Mouse (Mus musculus) heart, embryonic 16.5 days (tissue): ENCODE results near the gene Arhgef17. TPM values are rescaled to one million over a fixed set of nuclear protein-coding genes. Genes with fewer than 3 reads are reported as not detected.
A peak's percentile ranks its signal among the peaks of the same experiment; 100 is the strongest.

Experiments
- ATAC-seq: fragments of 200-750 bp; cut with Nextera tagmentation; replicated peaks from 2 replicates; pipeline ENCODE4 v1.8.0; 2017; ENCODE audit warnings: moderate number of reproducible peaks; ENCODE audit not compliant: insufficient read depth, low FRiP score; ENCODE audit errors: extremely low read depth
- H3K27ac ChIP-seq: fragments of 300-500 bp; sonication (generic); 2 replicates; pipeline ENCODE4 v1.5.1; 2014; ENCODE audit warnings: mild to moderate bottlenecking, low read length, control low read depth, moderate library complexity
- H3K27me3 ChIP-seq: fragments of 300-500 bp; sonication (generic); 2 replicates; pipeline ENCODE4 v1.6.1; 2014; ENCODE audit warnings: low read length, mixed read lengths; ENCODE audit not compliant: control insufficient read depth, insufficient read depth
- H3K36me3 ChIP-seq: fragments of 300-500 bp; sonication (generic); 2 replicates; pipeline ENCODE4 v1.6.1; 2014; ENCODE audit not compliant: control insufficient read depth, insufficient read depth
- H3K4me1 ChIP-seq: fragments of 300-500 bp; sonication (generic); 2 replicates; pipeline ENCODE4 v1.6.1; 2014; ENCODE audit warnings: low read length, mixed read lengths; ENCODE audit not compliant: control insufficient read depth, insufficient read depth
- H3K4me2 ChIP-seq: fragments of 300-500 bp; sonication (generic); 2 replicates; pipeline ENCODE4 v1.6.1; 2014; ENCODE audit warnings: low read depth, mild to moderate bottlenecking, control low read depth, low read length
- H3K4me3 ChIP-seq: fragments of 300-500 bp; sonication (generic); 2 replicates; pipeline ENCODE4 v1.5.1; 2014; ENCODE audit warnings: mild to moderate bottlenecking, control low read depth, low read length
- H3K9ac ChIP-seq: fragments of 300-500 bp; sonication (generic); 2 replicates; pipeline ENCODE4 v1.6.1; 2014; ENCODE audit warnings: low read length, control low read depth
- H3K9me3 ChIP-seq: fragments of 300-500 bp; sonication (generic); replicated peaks from 2 replicates; pipeline ENCODE4 v1.6.1; 2016; ENCODE audit warnings: low read length; ENCODE audit not compliant: control insufficient read depth
- WGBS: fragments of 180-500 bp; shearing (Covaris S2); extraction: QIAGEN DNeasy Blood & Tissue Kit; methylation state at CpG from one replicate; pipeline ENCODE4 v1.1.7; 2014; 5-methylcytosine and 5-hydroxymethylcytosine counted together
- polyA plus RNA-seq: library from polyadenylated mRNA; unstranded; fragments of >200 nt; fragmentation: Nextera tagmentation; extraction: Ambion mirVana; gene quantifications from 2 replicates; pipeline ENCODE4 v1.2.1, GENCODE M21; 2015

Arhgef17 gene
- polyA plus RNA-seq, 1 experiment from 2014 or later, result 5.1 TPM

DNA sequence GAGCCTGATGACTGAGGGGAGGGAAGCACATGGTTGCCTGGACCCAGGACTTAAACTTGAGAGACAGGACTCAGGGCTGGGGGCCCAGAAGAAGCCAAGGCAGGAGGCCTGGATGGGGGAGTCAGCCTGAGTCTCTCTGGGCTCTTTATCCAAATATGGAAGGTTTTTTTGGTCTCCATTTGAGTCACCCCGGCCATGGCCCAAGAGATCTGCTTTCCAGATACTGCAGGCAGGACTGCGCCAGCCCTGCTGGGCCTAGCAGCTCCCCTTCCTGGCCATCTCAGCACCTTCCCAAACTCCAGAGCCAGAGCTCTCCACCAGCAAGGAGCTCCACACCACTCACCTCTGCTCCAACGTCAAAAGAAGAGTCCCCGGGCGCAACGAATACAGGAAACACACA, 15.4 kb downstream of the Arhgef17 start:
- H3K4me3 ChIP-seq, result no peak overlapping the region
- 0 out of 2 replicates have a peak overlapping the region, but pooled peaks have one; percentile 18 for H3K9ac ChIP-seq
- H3K9me3 ChIP-seq, result no peaks in the 10 kb centered on the region
- no peaks in the 10 kb centered on the region for H3K27me3 ChIP-seq
- no peak overlapping the region for H3K27ac ChIP-seq
- peaks cover 65% of the 10 kb centered on the region for H3K4me1 ChIP-seq
- no peak overlapping the region for H3K4me2 ChIP-seq
- 45% methylated on average over 6 of the region's 6 CpGs for WGBS
- no peaks in the 10 kb centered on the region; the same call in 1 of the 2 replicates for H3K36me3 ChIP-seq
- no peak for ATAC-seq

DNA sequence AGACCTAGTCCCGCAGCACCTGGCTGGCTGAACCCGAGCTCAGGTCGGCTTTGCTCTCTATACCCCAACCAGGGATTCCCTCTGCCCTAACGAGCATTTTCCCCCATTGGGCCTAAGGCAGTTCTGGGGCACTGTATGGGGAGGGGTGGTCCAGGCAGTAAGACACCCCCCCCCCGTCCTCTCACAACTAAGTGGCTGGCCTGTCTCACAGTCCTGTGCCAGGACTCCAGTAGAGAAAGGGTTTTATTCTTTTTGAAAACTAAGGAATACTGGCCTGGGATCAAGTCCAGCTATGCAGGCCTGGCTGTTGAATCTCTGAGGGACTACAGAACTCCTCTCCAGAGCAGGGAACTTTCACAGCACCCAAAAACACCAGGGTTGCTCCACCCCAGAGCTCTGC, 16.7 kb downstream of the Arhgef17 start:
- H3K27ac ChIP-seq, result no peak overlapping the region
- no peaks in the 10 kb centered on the region for H3K9me3 ChIP-seq
- H3K36me3 ChIP-seq, result no peaks in the 10 kb centered on the region
- H3K4me1 ChIP-seq, result peaks cover 75% of the 10 kb centered on the region
- no peak overlapping the region for H3K4me3 ChIP-seq
- H3K9ac ChIP-seq, result no peak overlapping the region
- no peaks in the 10 kb centered on the region for H3K27me3 ChIP-seq
- ATAC-seq, result no peak
- H3K4me2 ChIP-seq, result no peak overlapping the region
- 77% methylated on average over 5 of the region's 5 CpGs for WGBS

DNA sequence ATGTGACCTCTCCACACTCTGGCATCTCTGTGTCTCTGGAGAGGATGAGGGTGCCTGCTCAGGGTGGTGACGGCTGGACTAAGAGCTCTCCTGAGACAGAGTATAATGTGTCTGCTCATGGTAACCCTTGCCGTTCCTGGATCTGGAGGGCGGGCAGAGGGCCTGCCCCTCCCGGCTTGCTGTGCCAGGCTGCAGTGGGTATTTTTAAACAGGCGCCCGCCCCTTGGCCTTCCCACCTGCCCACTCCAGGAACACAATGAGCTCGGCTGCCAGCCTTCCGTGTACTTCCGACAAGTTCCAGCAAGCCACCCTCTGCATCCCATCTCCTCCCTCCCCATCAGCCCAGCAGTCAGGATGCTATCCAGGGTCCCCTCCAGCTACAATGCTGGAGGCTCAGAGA, 20.1 kb downstream of the Arhgef17 start:
- Histone ChIP-seq H3K9ac (peak overlapping the region; percentile 31; the same call in 1 of the 2 replicates), H3K4me2 (peak overlapping the region; percentile 32; the same call in 1 of the 2 replicates), H3K27ac (peak overlapping the region; percentile 70), H3K36me3 (no peaks in the 10 kb centered on the region), H3K9me3 (no peaks in the 10 kb centered on the region), H3K27me3 (no peaks in the 10 kb centered on the region), H3K4me3 (no peak overlapping the region), H3K4me1 (peaks cover 58% of the 10 kb centered on the region)
- 34% methylated on average over 9 of the region's 9 CpGs for WGBS
- ATAC-seq, result peak; percentile 52

DNA sequence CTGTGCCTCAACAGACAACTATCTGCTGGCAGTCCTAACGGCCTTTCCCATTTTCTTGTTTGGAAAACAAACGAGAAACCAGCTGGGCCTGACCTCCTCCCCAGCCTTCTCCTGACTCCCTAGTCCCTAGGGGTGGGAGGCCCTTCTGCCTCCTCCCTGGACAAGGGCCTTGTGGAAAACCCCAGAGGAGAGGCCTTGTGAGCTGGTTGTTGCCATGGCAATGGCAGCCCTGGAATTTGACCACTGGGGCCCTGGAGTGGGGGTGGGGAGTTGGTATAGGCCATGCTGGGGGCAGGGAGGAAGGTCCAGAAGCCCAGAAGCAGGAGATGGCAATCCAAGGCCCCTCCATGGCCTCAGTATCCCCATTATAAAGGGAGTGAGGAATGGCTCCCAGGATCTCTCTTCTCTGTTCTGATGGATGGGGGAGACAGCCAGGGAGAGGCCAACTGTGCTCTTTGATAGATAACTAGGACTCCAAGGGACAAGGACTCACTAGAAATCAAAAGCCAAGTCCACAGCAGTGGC, 20.6 kb downstream of the Arhgef17 start:
- peak overlapping the region; percentile 31; the same call in 1 of the 2 replicates for H3K9ac ChIP-seq
- H3K27ac ChIP-seq, result peak overlapping the region; percentile 70
- ATAC-seq, result no peak
- peaks cover 53% of the 10 kb centered on the region for H3K4me1 ChIP-seq
- no peaks in the 10 kb centered on the region for H3K27me3 ChIP-seq
- no peak overlapping the region for H3K4me3 ChIP-seq
- WGBS, result 25% methylated on average over 2 of the region's 2 CpGs
- H3K4me2 ChIP-seq, result peak overlapping the region; percentile 32; the same call in 1 of the 2 replicates
- no peaks in the 10 kb centered on the region for H3K36me3 ChIP-seq
- no peaks in the 10 kb centered on the region for H3K9me3 ChIP-seq

DNA sequence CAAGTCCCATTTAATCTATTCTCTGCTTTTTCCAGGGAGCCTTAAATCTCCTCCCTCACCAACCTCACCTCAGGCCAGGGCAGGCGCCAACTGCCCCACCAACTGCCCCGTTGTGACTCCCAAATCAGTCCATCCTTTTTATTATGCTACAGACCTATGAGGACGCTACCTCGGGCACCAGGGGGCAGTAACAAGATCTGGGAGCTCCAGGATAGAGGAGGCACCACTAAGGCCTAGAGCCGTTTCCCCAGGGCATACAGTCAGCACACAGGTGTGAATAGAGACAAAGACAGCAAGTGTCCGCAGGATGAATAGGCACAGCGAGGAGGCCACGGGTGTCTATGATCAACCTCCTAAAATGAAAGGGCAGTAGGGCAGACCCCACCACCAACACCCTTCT, 23.3 kb downstream of the Arhgef17 start:
- 41% methylated on average over 8 of the region's 8 CpGs for WGBS
- H3K9ac ChIP-seq, result no peak overlapping the region
- ATAC-seq, result no peak
- H3K9me3 ChIP-seq, result no peaks in the 10 kb centered on the region
- H3K27me3 ChIP-seq, result no peaks in the 10 kb centered on the region
- no peak overlapping the region for H3K4me2 ChIP-seq
- peak overlapping the region; percentile 41 for H3K27ac ChIP-seq
- no peak overlapping the region for H3K4me3 ChIP-seq
- H3K36me3 ChIP-seq, result no peaks in the 10 kb centered on the region
- peaks cover 40% of the 10 kb centered on the region for H3K4me1 ChIP-seq

DNA sequence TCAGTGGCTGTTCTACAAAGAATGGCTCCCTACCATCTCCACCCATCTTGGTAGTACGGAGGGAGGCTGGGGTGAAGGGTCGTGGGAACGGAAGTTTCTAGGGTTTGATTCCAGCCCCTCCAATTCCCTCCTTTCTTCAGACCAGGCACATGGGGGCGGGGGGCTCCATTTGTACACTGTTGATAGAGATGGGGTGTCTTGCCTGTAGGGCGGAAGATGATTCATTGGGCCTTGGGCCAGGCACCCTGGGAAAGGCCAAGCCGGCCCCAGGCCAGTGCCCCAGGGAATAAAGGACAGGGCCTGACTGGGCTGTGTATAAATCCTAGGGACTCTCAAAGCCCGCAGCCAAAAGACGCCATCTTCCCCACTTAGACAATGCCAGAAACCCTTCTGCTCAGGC, 23.8 kb downstream of the Arhgef17 start:
- Histone ChIP-seq H3K27ac (peak overlapping the region; percentile 74), H3K4me3 (no peak overlapping the region), H3K36me3 (no peaks in the 10 kb centered on the region), H3K9me3 (no peaks in the 10 kb centered on the region), H3K27me3 (no peaks in the 10 kb centered on the region), H3K4me1 (peaks cover 40% of the 10 kb centered on the region), H3K9ac (0 out of 2 replicates have a peak overlapping the region, but pooled peaks have one; percentile 13), H3K4me2 (no peak overlapping the region)
- WGBS, result 70% methylated on average over 8 of the region's 8 CpGs
- ATAC-seq, result no peak

DNA sequence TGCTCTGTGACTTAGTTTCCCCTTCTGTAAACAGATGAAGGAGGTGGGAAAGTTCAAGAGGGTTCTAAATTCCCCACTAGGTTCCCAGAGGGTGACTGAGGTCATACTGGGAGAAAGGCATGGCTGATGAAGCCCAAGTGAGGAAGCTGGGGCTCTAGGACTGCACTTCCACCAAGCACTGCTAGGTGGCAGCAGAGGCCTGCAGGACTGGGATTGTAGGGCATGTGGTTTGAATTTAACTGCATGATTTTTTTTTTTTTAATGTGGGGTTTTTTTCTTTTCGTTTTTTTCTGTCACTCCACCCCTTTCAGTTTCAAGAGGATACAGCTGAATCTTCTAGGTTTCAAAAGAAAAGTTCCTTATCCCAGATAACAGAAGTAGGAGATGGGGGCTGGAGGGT, 24.7 kb downstream of the Arhgef17 start:
- Histone ChIP-seq H3K27me3 (no peaks in the 10 kb centered on the region), H3K4me1 (peaks cover 36% of the 10 kb centered on the region), H3K27ac (peak overlapping the region; percentile 74), H3K4me3 (no peak overlapping the region), H3K4me2 (peak overlapping the region; percentile 29; the same call in 1 of the 2 replicates), H3K9me3 (no peaks in the 10 kb centered on the region), H3K36me3 (no peaks in the 10 kb centered on the region), H3K9ac (0 out of 2 replicates have a peak overlapping the region, but pooled peaks have one; percentile 13)
- no peak for ATAC-seq
- 0% methylated on average over 1 of the region's 1 CpGs for WGBS

DNA sequence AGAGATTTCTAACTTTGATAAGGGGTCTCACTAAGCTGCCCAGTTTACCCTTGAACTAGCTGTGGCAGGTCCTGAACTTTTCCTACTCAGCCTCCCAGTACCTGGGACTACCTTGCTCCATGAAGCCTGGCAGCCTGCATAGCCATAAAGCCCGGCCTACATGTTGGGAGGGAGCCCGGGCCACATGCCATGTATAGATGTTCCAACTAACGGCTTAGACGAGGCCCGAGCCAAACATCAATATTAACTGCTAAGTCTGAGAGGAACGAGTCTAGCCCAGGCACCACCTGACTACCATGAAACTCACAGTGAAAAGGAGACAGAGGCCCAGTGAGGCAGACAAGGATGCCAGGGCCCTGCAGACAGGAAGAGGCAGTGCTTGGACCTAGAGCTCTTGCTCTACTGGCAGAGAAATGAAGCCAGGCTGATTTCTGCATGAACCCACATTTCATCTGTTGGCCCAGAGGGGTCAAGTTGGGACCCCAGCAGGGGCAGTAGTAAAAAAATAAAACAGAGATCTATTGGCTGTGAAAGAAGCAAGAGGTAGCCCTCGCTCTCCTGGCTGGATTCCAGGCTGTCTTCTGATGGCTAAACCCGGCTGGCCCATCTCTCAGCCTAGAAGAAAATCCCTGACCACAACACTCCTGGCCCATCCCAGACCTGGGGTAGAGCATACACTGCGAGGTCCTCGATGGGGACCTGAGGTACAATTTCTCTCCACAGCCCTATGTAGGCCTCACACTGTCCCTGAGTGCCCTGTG, 25.7 kb downstream of the Arhgef17 start:
- H3K9ac ChIP-seq, result no peak overlapping the region
- H3K4me1 ChIP-seq, result peaks cover 26% of the 10 kb centered on the region
- H3K27ac ChIP-seq, result no peak overlapping the region
- ATAC-seq, result no peak
- no peak overlapping the region for H3K4me2 ChIP-seq
- WGBS, result 82% methylated on average over 10 of the region's 10 CpGs
- H3K4me3 ChIP-seq, result no peak overlapping the region
- no peaks in the 10 kb centered on the region for H3K9me3 ChIP-seq
- H3K36me3 ChIP-seq, result no peaks in the 10 kb centered on the region
- no peaks in the 10 kb centered on the region for H3K27me3 ChIP-seq

DNA sequence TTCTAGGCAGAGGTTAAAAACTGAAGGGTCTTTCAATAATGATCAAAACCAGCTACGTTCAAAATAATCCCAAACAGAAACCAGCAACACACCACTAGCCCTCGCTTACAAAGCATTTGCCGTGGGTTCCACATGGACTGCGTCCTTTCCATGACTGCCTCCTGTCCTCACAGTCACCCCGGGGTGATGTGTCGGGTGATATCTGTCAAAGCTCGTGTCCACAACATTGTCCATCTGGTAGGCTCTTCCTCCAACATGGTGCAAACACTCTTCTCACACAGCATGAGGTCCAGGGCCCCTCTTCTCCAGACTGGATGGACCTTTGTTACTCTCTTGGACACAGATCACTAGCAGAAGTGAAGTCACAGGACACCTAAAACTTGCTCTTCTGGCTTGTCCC, 26.9 kb downstream of the Arhgef17 start:
- H3K27ac ChIP-seq, result 0 out of 2 replicates have a peak overlapping the region, but pooled peaks have one; percentile 28
- no peak for ATAC-seq

More for the DNA sequence above, 26.9 kb downstream of the Arhgef17 start:
- H3K9me3 ChIP-seq, result no peaks in the 10 kb centered on the region
- H3K36me3 ChIP-seq, result no peaks in the 10 kb centered on the region
- WGBS, result 58% methylated on average over 7 of the region's 7 CpGs
- H3K27me3 ChIP-seq, result no peaks in the 10 kb centered on the region
- no peak overlapping the region for H3K4me3 ChIP-seq
- peaks cover 15% of the 10 kb centered on the region for H3K4me1 ChIP-seq
- H3K9ac ChIP-seq, result no peak overlapping the region
- H3K4me2 ChIP-seq, result no peak overlapping the region
